Mouse (Mus musculus) embryonic facial prominence, embryonic 11.5 days (tissue): ENCODE results near the gene Sh3d21. TPM values are rescaled to one million over a fixed set of nuclear protein-coding genes. Genes with fewer than 3 reads are reported as not detected.

ENCODE experiments used
- ATAC-seq: fragments of 200-750 bp; cut with Nextera tagmentation; replicated peaks from 2 replicates; pipeline ENCODE4 v1.8.0; 2017; ENCODE audit warnings: low read depth; ENCODE audit not compliant: insufficient number of reproducible peaks, low FRiP score, low TSS enrichment
- DNase-seq: peaks from one replicate; pipeline ENCODE4 v3.0.0-alpha.2; 2015; ENCODE audit warnings: low spot score
- H3K27ac ChIP-seq: fragments of 300-500 bp; sonication (generic); replicated peaks from 2 replicates; pipeline ENCODE4 v1.5.1; 2014; ENCODE audit warnings: mild to moderate bottlenecking, low read depth, low read length, control low read depth
- H3K27me3 ChIP-seq: fragments of 300-500 bp; sonication (generic); 2 replicates; pipeline ENCODE4 v1.6.1; 2014; ENCODE audit warnings: mild to moderate bottlenecking, low read length, moderate library complexity, mixed read lengths; ENCODE audit not compliant: control insufficient read depth, insufficient read depth
- H3K36me3 ChIP-seq: fragments of 300-500 bp; sonication (generic); replicated peaks from 2 replicates; pipeline ENCODE4 v1.6.1; 2014; ENCODE audit warnings: low read depth, mild to moderate bottlenecking, low read length, moderate library complexity, mixed read lengths; ENCODE audit not compliant: control insufficient read depth, insufficient read depth
- H3K4me1 ChIP-seq: fragments of 300-500 bp; sonication (generic); 2 replicates; pipeline ENCODE4 v1.6.1; 2014; ENCODE audit warnings: low read length, mixed read lengths; ENCODE audit not compliant: control insufficient read depth, insufficient read depth
- H3K4me2 ChIP-seq: fragments of 300-500 bp; sonication (generic); 2 replicates; pipeline ENCODE4 v1.6.1; 2014; ENCODE audit warnings: low read depth, mild to moderate bottlenecking, control low read depth, low read length, moderate library complexity
- H3K4me3 ChIP-seq: fragments of 300-500 bp; sonication (generic); 2 replicates; pipeline ENCODE4 v1.5.1; 2014; ENCODE audit warnings: low read depth, low read length, control low read depth
- H3K9ac ChIP-seq: fragments of 300-500 bp; sonication (generic); replicated peaks from 2 replicates; pipeline ENCODE4 v1.6.1; 2014; ENCODE audit warnings: mild to moderate bottlenecking, control low read depth, low read length
- H3K9me3 ChIP-seq: fragments of 300-500 bp; sonication (generic); replicated peaks from 2 replicates; pipeline ENCODE4 v1.6.1; 2016; ENCODE audit warnings: mild to moderate bottlenecking, low read length, inconsistent platforms, mixed read lengths; ENCODE audit not compliant: control insufficient read depth
- WGBS: fragments of 180-500 bp; shearing (Covaris S2); extraction: QIAGEN DNeasy Blood & Tissue Kit; methylation state at CpG from one replicate; pipeline ENCODE4 v1.1.7; 2014; 5-methylcytosine and 5-hydroxymethylcytosine counted together
- polyA plus RNA-seq: library from polyadenylated mRNA; unstranded; fragments of >200 nt; fragmentation: Nextera tagmentation; extraction: Ambion mirVana; gene quantifications from 2 replicates; pipeline ENCODE4 v1.2.1, GENCODE M21; 2014

Gene Sh3d21
- polyA plus RNA-seq, 1 experiment from 2014 or later = 5.0 TPM

GRCm38 (mm10) chr4:126120052-126120451 is 43.2 kb downstream of the Sh3d21 start:
- H3K27ac ChIP-seq = no peak overlapping the region
- no peak overlapping the region for H3K9ac ChIP-seq
- no peak overlapping the region for H3K4me2 ChIP-seq
- H3K9me3 ChIP-seq = no peaks in the 10 kb centered on the region
- ATAC-seq (no peak), DNase-seq (no peak)
- no peak overlapping the region for H3K4me3 ChIP-seq
- no peaks in the 10 kb centered on the region for H3K4me1 ChIP-seq
- WGBS = 87% methylated on average over 5 of the region's 5 CpGs
- no peaks in the 10 kb centered on the region for H3K27me3 ChIP-seq
- H3K36me3 ChIP-seq = peaks cover 4% of the 10 kb centered on the region

DNA sequence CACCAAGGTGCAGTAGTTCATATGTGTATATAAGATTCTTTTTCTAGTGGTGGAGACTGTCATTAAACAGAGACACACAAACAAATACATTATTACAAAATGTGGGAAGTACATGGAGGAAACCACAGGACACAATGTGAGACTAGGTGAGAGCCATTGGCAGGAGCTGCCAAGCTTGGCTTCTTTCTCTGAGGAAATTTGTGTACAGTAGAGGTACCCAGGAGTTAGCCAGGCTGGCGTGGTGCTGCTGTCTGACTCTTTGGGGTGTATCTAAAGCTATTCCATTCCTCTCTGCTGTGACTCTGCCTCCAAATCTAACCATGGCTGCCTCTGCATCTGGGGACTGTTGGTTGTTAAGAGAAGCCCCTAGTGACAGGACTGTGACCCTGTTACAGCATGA is 44.2 kb downstream of the Sh3d21 start:
- H3K9me3 ChIP-seq = no peaks in the 10 kb centered on the region
- WGBS = 85% methylated on average over 1 of the region's 1 CpGs

DNA sequence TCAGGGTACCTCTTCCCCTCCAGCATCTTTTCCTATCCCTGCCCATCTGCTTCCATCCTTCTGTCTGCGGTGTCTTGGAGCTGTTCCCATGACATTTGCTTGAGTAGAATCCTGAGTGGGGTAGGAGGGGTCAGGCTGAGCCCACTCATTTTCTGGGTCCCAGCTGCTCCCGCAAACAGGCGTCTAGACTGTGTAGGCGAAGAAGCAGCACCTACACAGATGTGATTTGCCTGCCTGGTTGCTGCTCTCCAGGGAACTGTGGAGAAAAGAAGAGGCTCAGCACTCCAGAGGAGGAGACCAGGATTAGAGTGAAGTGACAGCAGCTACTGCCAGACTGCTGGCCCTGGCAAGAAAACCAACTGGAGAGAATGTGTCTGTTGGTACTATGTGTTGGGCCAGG is 44.6 kb downstream of the Sh3d21 start:
- Histone ChIP-seq H3K4me3 (no peak overlapping the region), H3K4me1 (no peaks in the 10 kb centered on the region), H3K27ac (no peak overlapping the region), H3K36me3 (no peaks in the 10 kb centered on the region), H3K27me3 (no peaks in the 10 kb centered on the region), H3K9me3 (no peaks in the 10 kb centered on the region), H3K9ac (no peak overlapping the region), H3K4me2 (no peak overlapping the region)
- ATAC-seq (no peak), DNase-seq (no peak)
- 86% methylated on average over 4 of the region's 4 CpGs for WGBS

More for the DNA sequence above, 44.2 kb downstream of the Sh3d21 start:
- no peaks in the 10 kb centered on the region for H3K4me1 ChIP-seq
- no peak overlapping the region for H3K27ac ChIP-seq
- no peak overlapping the region for H3K9ac ChIP-seq
- H3K36me3 ChIP-seq = no peaks in the 10 kb centered on the region
- no peak for DNase-seq
- H3K27me3 ChIP-seq = no peaks in the 10 kb centered on the region
- no peak for ATAC-seq
- no peak overlapping the region for H3K4me2 ChIP-seq
- H3K4me3 ChIP-seq = no peak overlapping the region

GRCm38 (mm10) chr4:126117116-126117515 is 46.2 kb downstream of the Sh3d21 start:
- WGBS = 91% methylated on average over 8 of the region's 8 CpGs
- H3K4me2 ChIP-seq = no peak overlapping the region
- no peaks in the 10 kb centered on the region for H3K27me3 ChIP-seq
- no peak for ATAC-seq
- no peaks in the 10 kb centered on the region for H3K9me3 ChIP-seq
- no peak overlapping the region for H3K27ac ChIP-seq
- H3K4me1 ChIP-seq = no peaks in the 10 kb centered on the region
- no peaks in the 10 kb centered on the region for H3K36me3 ChIP-seq
- H3K4me3 ChIP-seq = no peak overlapping the region
- no peak for DNase-seq
- H3K9ac ChIP-seq = no peak overlapping the region

DNA sequence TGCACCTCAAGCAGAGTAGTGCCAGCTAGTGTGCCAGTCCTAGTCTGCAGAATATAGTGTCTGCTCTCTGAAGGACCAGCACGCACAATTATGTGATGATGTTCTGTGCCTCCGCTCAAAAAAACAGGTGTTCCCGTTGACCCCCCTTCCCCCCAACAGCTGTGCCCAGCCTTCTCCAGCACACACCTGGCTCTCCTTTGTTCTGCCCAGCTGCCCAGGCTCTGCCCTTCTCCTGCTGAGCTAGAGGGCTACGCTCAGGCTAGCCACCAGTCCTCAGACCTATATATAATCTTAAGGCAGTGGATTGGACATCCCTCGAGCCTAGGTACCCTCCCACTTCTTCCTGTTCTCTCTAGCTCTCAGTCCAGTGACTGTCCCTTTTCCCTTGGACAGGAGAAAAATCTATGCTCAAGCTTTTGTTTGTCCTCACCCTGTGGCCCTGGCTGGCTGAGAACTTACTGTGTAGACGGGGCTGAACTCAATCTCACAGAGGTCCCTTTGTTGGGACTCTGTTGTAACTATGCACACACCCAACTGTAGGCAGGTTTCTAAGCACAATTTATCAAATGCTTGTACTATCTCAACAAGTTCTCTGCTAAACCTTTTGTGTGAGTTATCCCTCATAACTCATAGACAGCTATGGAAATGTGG is 47.3 kb downstream of the Sh3d21 start:
- 73% methylated on average over 6 of the region's 6 CpGs for WGBS
- DNase-seq = no peak
- no peak overlapping the region for H3K27ac ChIP-seq

GRCm38 (mm10) chr4:126115411-126115810 is 47.9 kb downstream of the Sh3d21 start:
- no peak for DNase-seq
- no peak overlapping the region for H3K27ac ChIP-seq
- no peaks in the 10 kb centered on the region for H3K9me3 ChIP-seq
- ATAC-seq = no peak
- H3K9ac ChIP-seq = no peak overlapping the region
- 77% methylated on average over 9 of the region's 9 CpGs for WGBS
- H3K4me1 ChIP-seq = peaks cover 6% of the 10 kb centered on the region
- no peak overlapping the region for H3K4me3 ChIP-seq
- no peaks in the 10 kb centered on the region for H3K27me3 ChIP-seq
- no peaks in the 10 kb centered on the region for H3K36me3 ChIP-seq
- no peak overlapping the region for H3K4me2 ChIP-seq

More for the DNA sequence above, 47.3 kb downstream of the Sh3d21 start:
- Histone ChIP-seq H3K4me2 (no peak overlapping the region), H3K36me3 (no peaks in the 10 kb centered on the region), H3K4me1 (peaks cover under 1% of the 10 kb centered on the region; the same call in 1 of the 2 replicates), H3K9ac (no peak overlapping the region), H3K4me3 (no peak overlapping the region), H3K9me3 (no peaks in the 10 kb centered on the region), H3K27me3 (no peaks in the 10 kb centered on the region)
- ATAC-seq = no peak

DNA sequence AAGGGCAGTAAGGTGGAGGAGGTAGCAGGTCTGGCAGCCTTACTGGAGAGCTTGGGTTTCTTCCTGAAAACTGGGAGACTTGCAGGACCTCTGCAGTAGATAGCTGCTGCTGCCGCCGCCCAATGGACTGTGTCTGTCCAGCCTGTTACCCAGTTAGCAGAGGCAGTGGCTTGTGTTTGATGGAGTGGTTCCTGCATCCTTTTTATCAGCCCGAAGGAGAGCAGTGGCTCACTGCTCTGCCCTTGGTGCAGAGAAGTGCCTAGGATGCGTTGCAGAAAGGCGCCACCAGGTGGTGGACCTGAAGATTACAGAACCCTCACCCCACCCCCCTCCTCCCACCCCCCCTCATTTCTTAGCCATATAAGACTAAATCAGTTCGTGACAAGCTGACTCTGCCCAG is 49.3 kb downstream of the Sh3d21 start:
- no peak for ATAC-seq
- Histone ChIP-seq H3K27ac (no peak overlapping the region), H3K9ac (no peak overlapping the region), H3K27me3 (no peaks in the 10 kb centered on the region), H3K36me3 (no peaks in the 10 kb centered on the region), H3K4me2 (no peak overlapping the region), H3K4me1 (peaks cover 8% of the 10 kb centered on the region), H3K9me3 (no peaks in the 10 kb centered on the region), H3K4me3 (no peak overlapping the region)
- WGBS = 26% methylated on average over 6 of the region's 6 CpGs
- peak; percentile 51 for DNase-seq

GRCm38 (mm10) chr4:126113243-126113642 is 50.0 kb downstream of the Sh3d21 start:
- H3K27ac ChIP-seq = no peak overlapping the region
- no peaks in the 10 kb centered on the region for H3K9me3 ChIP-seq
- H3K9ac ChIP-seq = no peak overlapping the region
- no peak overlapping the region for H3K4me3 ChIP-seq
- no peaks in the 10 kb centered on the region for H3K36me3 ChIP-seq
- H3K4me1 ChIP-seq = peaks cover 8% of the 10 kb centered on the region
- ATAC-seq (no peak), DNase-seq (no peak)
- H3K4me2 ChIP-seq = no peak overlapping the region
- 83% methylated on average over 4 of the region's 4 CpGs for WGBS
- no peaks in the 10 kb centered on the region for H3K27me3 ChIP-seq
